Mouse (Mus musculus): Measurements from ENCODE around the gene 1700029F12Rik.
A peak's percentile ranks its signal among the peaks of the same experiment; 100 is the strongest.

DNA sequence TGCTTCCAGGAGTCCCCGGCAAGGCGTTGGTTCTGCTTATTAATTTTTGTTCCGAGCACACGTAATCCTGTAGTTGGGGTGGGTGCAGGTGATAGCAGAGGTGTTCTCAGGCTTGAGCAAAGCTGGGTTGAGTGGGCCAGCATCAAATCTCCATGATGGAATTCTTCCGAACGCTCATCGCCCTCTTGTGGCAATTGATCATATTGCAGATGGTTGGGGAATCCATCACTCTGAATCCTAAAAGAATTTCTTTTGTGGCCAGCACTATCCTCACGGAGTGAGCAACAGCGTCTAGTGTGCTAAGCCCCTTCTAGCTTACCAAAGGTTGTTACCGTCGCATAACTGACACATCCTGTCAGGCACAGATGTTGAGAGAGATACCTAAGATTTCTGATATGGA is 18.5 kb upstream of the 1700029F12Rik start:
- TF ChIP-seq POLR2A (IDR thresholded peaks at IDR 0.05; ENCODE audit: extremely low read depth, insufficient read depth, low read length) (no peak), CTCF (IDR thresholded peaks at IDR 0.05; ENCODE audit: low read depth, low read length) (peak; percentile 57; the same call in 1 of the 2 replicates)
